Mouse (Mus musculus): ENCODE results near the gene Cacnb2.

DNA sequence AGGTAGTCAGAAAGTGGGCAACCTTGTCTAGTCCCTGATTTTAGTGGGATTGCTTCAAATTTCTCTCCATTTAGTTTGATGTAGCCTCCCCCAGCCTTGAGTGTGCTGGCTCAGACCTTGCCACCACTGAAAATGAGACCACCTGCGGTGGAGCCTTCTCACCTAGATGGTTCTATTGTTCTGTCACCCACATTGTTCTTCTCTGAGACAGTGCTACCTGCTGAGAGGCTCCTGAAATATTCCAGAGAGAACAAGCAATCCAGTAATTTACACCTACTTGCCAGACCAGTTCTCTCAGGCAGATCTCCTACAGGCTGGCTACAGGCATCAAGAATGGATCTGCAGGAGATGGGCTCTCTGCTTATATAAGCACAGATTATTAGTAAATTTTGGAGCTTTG is 215.8 kb downstream of the Cacnb2 start:
- TF ChIP-seq CTCF (IDR thresholded peaks at IDR 0.05; ENCODE audit: low read depth) (no peak), EP300 (optimal IDR thresholded peaks at IDR 0.05) (no peak)

Data from stomach, postnatal 0 days (tissue).